Mouse (Mus musculus) stomach, postnatal 0 days (tissue): ENCODE results near the gene Dppa4. TPM values are rescaled to one million over a fixed set of nuclear protein-coding genes. Genes with fewer than 3 reads are reported as not detected.

ENCODE experiments used
- ATAC-seq: fragments of 200-750 bp; cut with Nextera tagmentation; 2 replicates; pipeline ENCODE4 v1.8.0; 2017; ENCODE audit not compliant: low FRiP score, low TSS enrichment
- DNase-seq: peaks from one replicate; pipeline ENCODE4 v3.0.0-alpha.2; 2016; ENCODE audit warnings: low spot score
- H3K27ac ChIP-seq: fragments of 300-500 bp; sonication (generic); replicated peaks from 2 replicates; pipeline ENCODE4 v1.5.1; 2014; ENCODE audit warnings: mild to moderate bottlenecking, control low read depth
- H3K27me3 ChIP-seq: fragments of 300-500 bp; sonication (generic); 2 replicates; pipeline ENCODE4 v1.6.1; 2014; ENCODE audit warnings: low read length; ENCODE audit not compliant: control insufficient read depth, insufficient read depth
- H3K36me3 ChIP-seq: fragments of 300-500 bp; sonication (generic); 2 replicates; pipeline ENCODE4 v1.6.1; 2014; ENCODE audit warnings: low read length, mixed read lengths; ENCODE audit not compliant: control insufficient read depth, insufficient read depth
- H3K4me1 ChIP-seq: fragments of 300-500 bp; sonication (generic); replicated peaks from 2 replicates; pipeline ENCODE4 v1.6.1; 2014; ENCODE audit warnings: antibody characterized with exemption; ENCODE audit not compliant: control insufficient read depth, insufficient read depth
- H3K4me2 ChIP-seq: fragments of 300-500 bp; sonication (generic); replicated peaks from 2 replicates; pipeline ENCODE4 v1.6.1; 2014; ENCODE audit warnings: low read depth, mild to moderate bottlenecking, control low read depth, moderate library complexity
- H3K4me3 ChIP-seq: fragments of 300-500 bp; sonication (generic); 2 replicates; pipeline ENCODE4 v1.5.1; 2014; ENCODE audit warnings: low read depth, low read length, control low read depth
- H3K9ac ChIP-seq: fragments of 300-500 bp; sonication (generic); 2 replicates; pipeline ENCODE4 v1.6.1; 2014; ENCODE audit warnings: mild to moderate bottlenecking, low read length, control low read depth, mixed read lengths
- H3K9me3 ChIP-seq: fragments of 300-500 bp; sonication (generic); 2 replicates; pipeline ENCODE4 v1.6.1; 2016; ENCODE audit warnings: low read length; ENCODE audit not compliant: control insufficient read depth
- CTCF ChIP-seq: IDR thresholded peaks from 2 replicates; pipeline ENCODE4 v1.5.1; 2016; ENCODE audit warnings: antibody characterized with exemption, low read depth, mild to moderate bottlenecking, moderate library complexity
- EP300 ChIP-seq: optimal IDR thresholded peaks from 2 replicates; pipeline ENCODE3; 2016; ENCODE audit warnings: antibody characterized with exemption
- WGBS: fragments of 180-500 bp; shearing (Covaris S2); extraction: QIAGEN DNeasy Blood & Tissue Kit; methylation state at CpG from one replicate; pipeline ENCODE4 v1.1.7; 2014; 5-methylcytosine and 5-hydroxymethylcytosine counted together
- polyA plus RNA-seq: library from polyadenylated mRNA; unstranded; fragments of >200 nt; fragmentation: Nextera tagmentation; extraction: Ambion mirVana; gene quantifications from 2 replicates; pipeline ENCODE4 v1.2.1, GENCODE M21; 2015

Dppa4 gene
- polyA plus RNA-seq, 1 experiment from 2014 or later, result not detected

- H3K9ac ChIP-seq, result no peak overlapping the region
- no peaks in the 10 kb centered on the region for H3K4me1 ChIP-seq
- WGBS, result 77% methylated on average over 12 of the region's 12 CpGs
- H3K27me3 ChIP-seq, result no peaks in the 10 kb centered on the region
- DNase-seq, result no peak
- no peak overlapping the region for H3K4me2 ChIP-seq
- no peak for ATAC-seq
- H3K9me3 ChIP-seq, result no peaks in the 10 kb centered on the region
- H3K27ac ChIP-seq, result no peak overlapping the region
- no peak overlapping the region for H3K4me3 ChIP-seq
- no peaks in the 10 kb centered on the region for H3K36me3 ChIP-seq
- TF ChIP-seq CTCF (no peak), EP300 (no peak)
Observed at GRCm38 (mm10) chr16:48309912-48310630, 26.5 kb downstream of the Dppa4 start.

- Histone ChIP-seq H3K9ac (no peak overlapping the region), H3K4me1 (no peaks in the 10 kb centered on the region), H3K36me3 (no peaks in the 10 kb centered on the region), H3K4me3 (no peak overlapping the region), H3K4me2 (no peak overlapping the region), H3K27me3 (no peaks in the 10 kb centered on the region), H3K27ac (no peak overlapping the region), H3K9me3 (no peaks in the 10 kb centered on the region)
- 82% methylated on average over 3 of the region's 3 CpGs for WGBS
- DNase-seq, result no peak
- no peak for ATAC-seq
- TF ChIP-seq CTCF, result no peak
- TF ChIP-seq EP300, result no peak
Observed at GRCm38 (mm10) chr16:48315294-48315693, 31.8 kb downstream of the Dppa4 start.

GRCm38 (mm10) chr16:48320781-48321180 is 37.2 kb downstream of the Dppa4 start:
- H3K27me3 ChIP-seq, result no peaks in the 10 kb centered on the region
- H3K9ac ChIP-seq, result no peak overlapping the region
- DNase-seq (no peak), ATAC-seq (no peak)
- no peak overlapping the region for H3K4me2 ChIP-seq
- H3K36me3 ChIP-seq, result no peaks in the 10 kb centered on the region
- H3K9me3 ChIP-seq, result no peaks in the 10 kb centered on the region
- H3K4me1 ChIP-seq, result no peaks in the 10 kb centered on the region
- 92% methylated on average over 6 of the region's 6 CpGs for WGBS
- no peak overlapping the region for H3K4me3 ChIP-seq
- TF ChIP-seq CTCF, result peak; percentile 19; the same call in 1 of the 2 replicates
- TF ChIP-seq EP300, result no peak
- H3K27ac ChIP-seq, result no peak overlapping the region

GRCm38 (mm10) chr16:48323133-48323532 is 39.6 kb downstream of the Dppa4 start:
- TF ChIP-seq CTCF (no peak), EP300 (no peak)
- no peak overlapping the region for H3K4me2 ChIP-seq
- no peak for ATAC-seq
- WGBS, result 65% methylated on average over 6 of the region's 6 CpGs
- DNase-seq, result no peak
- no peaks in the 10 kb centered on the region for H3K27me3 ChIP-seq
- no peaks in the 10 kb centered on the region for H3K36me3 ChIP-seq
- no peak overlapping the region for H3K4me3 ChIP-seq
- no peak overlapping the region for H3K27ac ChIP-seq
- H3K9me3 ChIP-seq, result no peaks in the 10 kb centered on the region
- no peak overlapping the region for H3K9ac ChIP-seq
- H3K4me1 ChIP-seq, result no peaks in the 10 kb centered on the region

GRCm38 (mm10) chr16:48323602-48324345 is 40.2 kb downstream of the Dppa4 start:
- Histone ChIP-seq H3K27ac (no peak overlapping the region), H3K9ac (no peak overlapping the region), H3K36me3 (no peaks in the 10 kb centered on the region), H3K4me1 (no peaks in the 10 kb centered on the region), H3K9me3 (no peaks in the 10 kb centered on the region), H3K27me3 (no peaks in the 10 kb centered on the region), H3K4me2 (no peak overlapping the region), H3K4me3 (no peak overlapping the region)
- ATAC-seq (no peak), DNase-seq (no peak)
- 81% methylated on average over 8 of the region's 8 CpGs for WGBS
- TF ChIP-seq CTCF, result no peak
- no peak for TF ChIP-seq EP300

GRCm38 (mm10) chr16:48326903-48327302 is 43.4 kb downstream of the Dppa4 start:
- H3K4me3 ChIP-seq, result no peak overlapping the region
- no peaks in the 10 kb centered on the region for H3K27me3 ChIP-seq
- no peaks in the 10 kb centered on the region for H3K9me3 ChIP-seq
- ATAC-seq (no peak), DNase-seq (no peak)
- H3K27ac ChIP-seq, result no peak overlapping the region
- no peak for TF ChIP-seq EP300
- no peak for TF ChIP-seq CTCF
- 11% methylated on average over 5 of the region's 5 CpGs for WGBS
- no peak overlapping the region for H3K9ac ChIP-seq
- no peaks in the 10 kb centered on the region for H3K4me1 ChIP-seq
- no peaks in the 10 kb centered on the region for H3K36me3 ChIP-seq
- no peak overlapping the region for H3K4me2 ChIP-seq
